Mouse (Mus musculus): ENCODE measurements around the gene Fam71d. TPM values are rescaled to one million over a fixed set of nuclear protein-coding genes. Genes with fewer than 3 reads are reported as not detected.

Gene Fam71d
- not detected in 2 replicates for polyA plus RNA-seq (2016; fragmentation: Nextera tagmentation; extraction: Ambion mirVana)

GRCm38 (mm10) chr12:78691325-78691724 lies at the start of gene Fam71d:
Gene Fam71d, plus strand, starts transcription at chr12:78691535.
- Histone ChIP-seq H3K36me3 (replicated peaks) (no peaks in the 10 kb centered on the region), H3K4me3 (no peak within 1 kb of the TSS), H3K27me3 (replicated peaks; ENCODE audit: low read depth, poor library complexity, severe bottlenecking) (no peaks in the 10 kb centered on the region), H3K9me3 (no peaks in the 10 kb centered on the region), H3K4me1 (no peaks in the 10 kb centered on the region), H3K27ac (replicated peaks) (no peak within 1 kb of the TSS)
- WGBS: 57% methylated on average over 1 of the region's 1 CpGs
- DNase-seq (ENCODE audit: low spot score): no peak

GRCm38 (mm10) chr12:78643691-78644090 lies 47.6 kb upstream of the Fam71d start:
- Histone ChIP-seq H3K36me3 (replicated peaks) (no peaks in the 10 kb centered on the region), H3K4me1 (no peaks in the 10 kb centered on the region), H3K9me3 (no peaks in the 10 kb centered on the region), H3K27ac (replicated peaks) (no peak overlapping the region), H3K27me3 (replicated peaks; ENCODE audit: low read depth, poor library complexity, severe bottlenecking) (no peaks in the 10 kb centered on the region), H3K4me3 (no peak overlapping the region)
- no peak for DNase-seq (ENCODE audit: low spot score)
- 84% methylated on average over 2 of the region's 2 CpGs for WGBS

- DNase-seq (ENCODE audit: low spot score): no peak
- H3K27me3 ChIP-seq (replicated peaks; ENCODE audit: low read depth, poor library complexity, severe bottlenecking): no peaks in the 10 kb centered on the region
- no peaks in the 10 kb centered on the region for H3K4me1 ChIP-seq
- no peaks in the 10 kb centered on the region for H3K9me3 ChIP-seq
- 89% methylated on average over 1 of the region's 1 CpGs for WGBS
- H3K27ac ChIP-seq (replicated peaks): no peak overlapping the region
- H3K4me3 ChIP-seq: no peak overlapping the region
- H3K36me3 ChIP-seq (replicated peaks): no peaks in the 10 kb centered on the region
These were observed 46.1 kb upstream of the Fam71d start for GRCm38 (mm10) chr12:78645282-78645681.

GRCm38 (mm10) chr12:78659718-78660304 lies 31.5 kb upstream of the Fam71d start:
- Histone ChIP-seq H3K27ac (replicated peaks) (no peak overlapping the region), H3K9me3 (no peaks in the 10 kb centered on the region), H3K4me3 (no peak overlapping the region), H3K4me1 (no peaks in the 10 kb centered on the region), H3K27me3 (replicated peaks; ENCODE audit: low read depth, poor library complexity, severe bottlenecking) (no peaks in the 10 kb centered on the region), H3K36me3 (replicated peaks) (no peaks in the 10 kb centered on the region)
- no peak for DNase-seq (ENCODE audit: low spot score)
- WGBS: 52% methylated on average over 2 of the region's 2 CpGs

DNA sequence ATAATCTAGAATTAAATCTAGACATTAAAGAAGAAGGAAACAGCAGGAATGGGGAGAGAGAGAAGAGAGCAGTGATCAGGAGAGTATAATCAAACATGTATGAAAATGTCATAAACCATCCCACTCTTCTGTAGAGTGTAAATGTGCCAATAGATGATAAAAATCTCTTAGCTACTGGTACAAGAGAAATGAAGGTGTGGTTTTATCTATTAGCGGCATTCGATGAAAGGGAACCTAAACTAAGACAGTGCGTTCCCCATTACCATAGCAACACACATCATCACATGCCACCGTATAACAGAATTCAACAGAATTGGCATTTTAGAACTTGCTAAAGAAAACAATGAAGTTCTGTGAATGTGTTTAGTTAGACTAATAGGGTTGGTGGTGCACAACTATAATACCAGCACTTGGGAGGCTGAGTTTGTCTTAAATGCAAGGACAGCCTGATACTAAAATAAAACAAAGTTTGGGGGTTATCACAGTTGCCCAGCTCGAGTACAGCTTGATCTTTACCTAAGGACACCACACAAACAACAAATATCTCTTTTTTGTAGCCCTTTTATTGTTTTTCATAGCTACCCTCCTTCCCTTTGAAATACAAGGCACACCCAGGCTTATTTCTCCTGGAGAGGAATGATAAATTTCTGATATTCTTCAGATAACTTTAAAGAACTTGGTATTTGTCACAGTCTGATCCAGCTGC lies 13.1 kb upstream of the Fam71d start:
- Histone ChIP-seq H3K36me3 (replicated peaks) (no peaks in the 10 kb centered on the region), H3K27me3 (replicated peaks; ENCODE audit: low read depth, poor library complexity, severe bottlenecking) (no peaks in the 10 kb centered on the region), H3K4me3 (no peak overlapping the region), H3K9me3 (no peaks in the 10 kb centered on the region), H3K27ac (replicated peaks) (no peak overlapping the region), H3K4me1 (no peaks in the 10 kb centered on the region)
- 89% methylated on average over 5 of the region's 5 CpGs for WGBS
- DNase-seq (ENCODE audit: low spot score): no peak

GRCm38 (mm10) chr12:78678807-78679189 lies 12.5 kb upstream of the Fam71d start:
- Histone ChIP-seq H3K27me3 (replicated peaks; ENCODE audit: low read depth, poor library complexity, severe bottlenecking) (no peaks in the 10 kb centered on the region), H3K4me3 (no peak overlapping the region), H3K36me3 (replicated peaks) (no peaks in the 10 kb centered on the region), H3K9me3 (no peaks in the 10 kb centered on the region), H3K27ac (replicated peaks) (no peak overlapping the region), H3K4me1 (no peaks in the 10 kb centered on the region)
- WGBS: 91% methylated on average over 2 of the region's 2 CpGs
- DNase-seq (ENCODE audit: low spot score): no peak

GRCm38 (mm10) chr12:78681048-78681447 lies 10.3 kb upstream of the Fam71d start:
- no peaks in the 10 kb centered on the region for H3K4me1 ChIP-seq
- DNase-seq (ENCODE audit: low spot score): no peak
- no peaks in the 10 kb centered on the region for H3K9me3 ChIP-seq
- H3K27ac ChIP-seq (replicated peaks): no peak overlapping the region
- H3K4me3 ChIP-seq: no peak overlapping the region
- WGBS: 85% methylated on average over 2 of the region's 2 CpGs
- no peaks in the 10 kb centered on the region for H3K27me3 ChIP-seq (replicated peaks; ENCODE audit: low read depth, poor library complexity, severe bottlenecking)
- no peaks in the 10 kb centered on the region for H3K36me3 ChIP-seq (replicated peaks)

GRCm38 (mm10) chr12:78682279-78682678 lies 9.1 kb upstream of the Fam71d start:
- Histone ChIP-seq H3K4me3 (no peak overlapping the region), H3K4me1 (no peaks in the 10 kb centered on the region), H3K9me3 (no peaks in the 10 kb centered on the region), H3K27me3 (replicated peaks; ENCODE audit: low read depth, poor library complexity, severe bottlenecking) (no peaks in the 10 kb centered on the region), H3K27ac (replicated peaks) (no peak overlapping the region), H3K36me3 (replicated peaks) (no peaks in the 10 kb centered on the region)
- no peak for DNase-seq (ENCODE audit: low spot score)
- WGBS: 76% methylated on average over 4 of the region's 4 CpGs

- 73% methylated on average over 1 of the region's 1 CpGs for WGBS
- H3K27me3 ChIP-seq (replicated peaks; ENCODE audit: low read depth, poor library complexity, severe bottlenecking): no peaks in the 10 kb centered on the region
- H3K4me3 ChIP-seq: no peak overlapping the region
- no peak overlapping the region for H3K27ac ChIP-seq (replicated peaks)
- H3K9me3 ChIP-seq: no peaks in the 10 kb centered on the region
- no peak for DNase-seq (ENCODE audit: low spot score)
- no peaks in the 10 kb centered on the region for H3K4me1 ChIP-seq
- no peaks in the 10 kb centered on the region for H3K36me3 ChIP-seq (replicated peaks)
These were observed 5.6 kb upstream of the Fam71d start for GRCm38 (mm10) chr12:78685669-78686215.

DNA sequence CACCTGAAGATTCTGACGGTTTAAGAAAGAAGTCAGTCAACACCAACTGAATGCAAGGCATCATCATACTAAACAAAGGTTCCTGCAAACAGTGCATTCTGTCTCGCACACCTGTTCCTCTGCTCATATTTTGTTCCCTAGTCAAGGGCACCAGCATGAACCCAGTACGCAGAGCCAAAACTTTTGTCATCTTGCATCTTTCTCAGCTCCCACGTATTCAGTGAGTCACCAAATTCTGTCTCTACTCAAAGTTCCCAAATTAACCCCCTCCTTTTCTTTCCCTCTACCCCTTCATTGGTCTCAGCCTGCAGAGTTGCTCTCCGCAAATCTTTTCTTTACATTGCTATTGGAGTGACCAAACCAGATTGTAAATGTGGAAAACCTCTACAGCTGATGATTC lies 2.5 kb upstream of the Fam71d start:
- WGBS: 81% methylated on average over 5 of the region's 5 CpGs
- Histone ChIP-seq H3K36me3 (replicated peaks) (no peaks in the 10 kb centered on the region), H3K9me3 (no peaks in the 10 kb centered on the region), H3K4me1 (no peaks in the 10 kb centered on the region), H3K4me3 (no peak overlapping the region), H3K27ac (replicated peaks) (no peak overlapping the region), H3K27me3 (replicated peaks; ENCODE audit: low read depth, poor library complexity, severe bottlenecking) (no peaks in the 10 kb centered on the region)
- DNase-seq (ENCODE audit: low spot score): no peak

DNA sequence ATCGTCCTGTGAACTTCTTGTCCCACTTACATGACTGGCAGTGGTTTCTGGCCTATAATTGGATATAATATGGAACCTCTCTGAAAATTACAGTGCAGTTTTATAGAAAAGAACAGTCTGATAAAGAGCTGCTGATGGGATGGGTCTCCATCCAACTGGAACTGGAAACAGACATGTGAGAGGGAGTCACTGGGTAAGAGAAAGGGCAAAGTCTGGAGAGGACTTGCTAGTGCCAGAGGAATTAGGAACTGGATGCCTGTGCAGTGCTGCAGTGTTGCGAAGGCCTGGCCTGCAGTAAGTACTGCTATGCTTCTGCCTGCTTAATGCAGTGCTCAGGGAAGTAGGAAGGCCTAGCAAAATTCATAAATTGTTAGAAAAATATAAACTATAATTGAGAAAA lies 1.9 kb downstream of the Fam71d start:
- WGBS: 85% methylated on average over 2 of the region's 2 CpGs
- no peak for DNase-seq (ENCODE audit: low spot score)
- Histone ChIP-seq H3K4me1 (no peaks in the 10 kb centered on the region), H3K4me3 (no peak overlapping the region), H3K9me3 (no peaks in the 10 kb centered on the region), H3K27ac (replicated peaks) (no peak overlapping the region), H3K27me3 (replicated peaks; ENCODE audit: low read depth, poor library complexity, severe bottlenecking) (no peaks in the 10 kb centered on the region), H3K36me3 (replicated peaks) (no peaks in the 10 kb centered on the region)

GRCm38 (mm10) chr12:78717783-78718182 lies 26.4 kb downstream of the Fam71d start:
- H3K27ac ChIP-seq (replicated peaks): no peak overlapping the region
- no peak for DNase-seq (ENCODE audit: low spot score)
- H3K9me3 ChIP-seq: no peaks in the 10 kb centered on the region
- H3K4me3 ChIP-seq: no peak overlapping the region
- 82% methylated on average over 2 of the region's 2 CpGs for WGBS
- H3K36me3 ChIP-seq (replicated peaks): no peaks in the 10 kb centered on the region
- H3K27me3 ChIP-seq (replicated peaks; ENCODE audit: low read depth, poor library complexity, severe bottlenecking): no peaks in the 10 kb centered on the region
- H3K4me1 ChIP-seq: no peaks in the 10 kb centered on the region

DNA sequence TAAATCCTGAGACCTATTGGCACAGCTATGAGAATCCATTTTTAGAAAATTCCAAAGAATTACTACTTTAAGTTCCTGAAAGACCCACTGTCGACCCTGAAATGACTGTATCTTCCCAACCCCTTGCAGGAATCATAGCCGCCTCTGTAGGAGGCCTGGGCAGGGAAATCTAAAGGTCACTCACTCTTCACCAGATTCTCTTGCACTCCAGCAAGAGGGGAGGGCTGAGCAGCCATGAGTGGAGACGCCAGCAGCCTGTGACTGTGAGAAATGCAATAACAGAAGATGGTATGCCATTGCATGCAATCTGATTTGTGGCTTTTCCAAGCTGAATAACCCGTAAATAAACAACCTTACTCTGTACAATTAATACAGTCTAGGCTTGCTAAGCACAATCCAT lies 36.4 kb downstream of the Fam71d start:
- no peaks in the 10 kb centered on the region for H3K36me3 ChIP-seq (replicated peaks)
- H3K4me3 ChIP-seq: no peak overlapping the region
- no peaks in the 10 kb centered on the region for H3K27me3 ChIP-seq (replicated peaks; ENCODE audit: low read depth, poor library complexity, severe bottlenecking)
- H3K4me1 ChIP-seq: no peaks in the 10 kb centered on the region
- DNase-seq (ENCODE audit: low spot score): no peak
- H3K27ac ChIP-seq (replicated peaks): no peak overlapping the region
- no peaks in the 10 kb centered on the region for H3K9me3 ChIP-seq
- 63% methylated on average over 4 of the region's 4 CpGs for WGBS

Measured in embryonic facial prominence, embryonic 10.5 days (tissue).